In the genomic region with DNA sequence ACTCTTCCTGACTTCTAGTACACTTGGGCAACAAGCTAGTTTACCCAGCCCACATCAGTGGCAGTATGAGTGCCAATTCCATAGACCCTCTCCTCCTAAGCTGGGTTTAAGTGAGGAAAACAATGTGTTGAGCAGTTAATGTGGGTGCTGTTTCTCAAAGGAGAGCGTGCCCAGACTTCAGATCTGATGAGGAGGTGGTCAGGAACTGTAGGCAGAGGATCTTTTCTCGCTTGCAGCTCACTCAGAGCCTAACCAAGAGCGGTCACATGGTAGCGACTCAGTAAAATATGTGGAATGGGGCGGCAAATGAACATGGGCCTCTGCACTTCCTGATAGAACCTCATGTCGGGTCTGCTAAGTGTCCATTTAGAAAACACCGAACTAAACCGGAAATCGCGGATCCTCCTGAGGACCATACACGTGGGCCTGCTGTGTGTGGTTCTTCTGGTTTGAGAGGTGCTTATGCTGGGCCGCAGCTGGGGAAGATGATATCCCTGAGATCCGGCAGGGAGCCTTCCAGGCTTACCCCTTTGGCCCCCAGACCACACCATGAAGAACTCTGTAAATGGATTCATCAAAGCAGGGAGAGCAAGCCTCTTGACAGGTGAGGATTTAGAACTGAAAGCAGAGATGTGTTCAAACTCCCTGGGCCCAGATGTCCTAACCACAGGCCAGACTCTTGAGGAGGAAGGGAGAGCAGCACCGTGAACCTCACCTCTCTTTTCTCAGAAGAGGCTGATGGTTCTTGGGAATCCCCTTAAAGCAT, we compare ENCODE assay signal across 23 mouse cellular contexts.
DNase-seq lines count a peak whose midpoint lies in the region; ATAC-seq lines count a peak whose summit lies in the region.
"Had no signal": no experiment of that assay in that cellular context is flagged by ENCODE, and none has a peak within 500 bp of the region (broad histone marks: within the 10 kb centered on the region; RNA-seq: fewer than 3 reads in every experiment).

No protein-coding gene starts in this region.

- peak; percentile 68 for DNase-seq in heart, adult 11 months
- DNase-seq in heart, postnatal 36 days: no peak
- DNase-seq in urinary bladder, postnatal 10 days (ENCODE audit: low spot score): peak; percentile 7
- DNase-seq in urinary bladder, postnatal 36 days (ENCODE audit: low spot score in 2 of 2): no peak
- DNase-seq in embryonic facial prominence, embryonic 14.5 days (ENCODE audit: low spot score): peak; percentile 32
- DNase-seq in cerebellum, postnatal 14 days: no peak
- DNase-seq in left cerebral cortex, postnatal 10 days (ENCODE audit: extremely low spot score in 1 of 2, low spot score in 2 of 2): no peak
- DNase-seq: adrenal gland, postnatal 14 days; cerebellum, adult 8-10 months; gastrocnemius, postnatal 14 days; heart, adult 18-20 months; heart, postnatal 14 days; kidney, adult 8-10 months; right cerebral cortex, adult 18-20 months; right cerebral cortex, postnatal 4 days; thymus, postnatal 14 days had no signal

- H3K4me3 ChIP-seq in embryonic facial prominence, embryonic 14.5 days (ENCODE audit: low read depth, low read length): no peak overlapping the region
- H3K4me3 ChIP-seq: forebrain, embryonic 13.5 days; heart, embryonic 13.5 days; hindbrain, embryonic 13.5 days; neural tube, embryonic 15.5 days had no signal

- no peaks in the 10 kb centered on the region for H3K27me3 ChIP-seq in embryonic facial prominence, embryonic 14.5 days (replicated peaks; ENCODE audit: control insufficient read depth, insufficient read depth, low read length)
- H3K27me3 ChIP-seq: forebrain, embryonic 13.5 days; heart, embryonic 13.5 days; hindbrain, embryonic 13.5 days; neural tube, embryonic 15.5 days had no signal

- no peak overlapping the region for H3K4me2 ChIP-seq in embryonic facial prominence, embryonic 14.5 days (ENCODE audit: low read depth, low read length)
- H3K4me2 ChIP-seq: forebrain, embryonic 13.5 days; heart, embryonic 13.5 days; hindbrain, embryonic 13.5 days; midbrain, embryonic 11.5 days; neural tube, embryonic 15.5 days had no signal

- H3K4me1 ChIP-seq in embryonic facial prominence, embryonic 14.5 days (ENCODE audit: control insufficient read depth, insufficient read depth, low read length): peaks cover 9% of the 10 kb centered on the region
- H3K4me1 ChIP-seq: forebrain, embryonic 13.5 days; hindbrain, embryonic 13.5 days had no signal

- WGBS in embryonic facial prominence, embryonic 14.5 days: 61% methylated on average over 14 of the region's 14 CpGs

- intact Hi-C loops in heart, postnatal 36 days (cut with DNase I): loop anchor here (10.0 kb wide), 1 partner anchor 605 kb away; no protein-coding TSS in a partner anchor
- intact Hi-C loops in left cerebral cortex, postnatal 10 days (cut with DNase I): no loop called here

- ATAC-seq in embryonic facial prominence, embryonic 14.5 days (ENCODE audit: low read depth): peak; percentile 70
- ATAC-seq in megakaryocyte, adult 5-6 weeks (ENCODE audit: poor library complexity, severe bottlenecking): no peak
- ATAC-seq: forebrain, embryonic 13.5 days had no signal

- H3K9ac ChIP-seq in embryonic facial prominence, embryonic 14.5 days (ENCODE audit: low read depth, low read length): no peak overlapping the region
- H3K9ac ChIP-seq: forebrain, embryonic 13.5 days; heart, embryonic 13.5 days; hindbrain, embryonic 13.5 days; neural tube, embryonic 15.5 days had no signal

- no peaks in the 10 kb centered on the region for H3K9me3 ChIP-seq in embryonic facial prominence, embryonic 14.5 days (ENCODE audit: control insufficient read depth, low read length)
- H3K9me3 ChIP-seq: forebrain, embryonic 13.5 days; heart, embryonic 13.5 days; hindbrain, embryonic 13.5 days; neural tube, embryonic 15.5 days had no signal

- no peak overlapping the region for H3K27ac ChIP-seq in embryonic facial prominence, embryonic 14.5 days (replicated peaks; ENCODE audit: low read depth, low read length)
- H3K27ac ChIP-seq: forebrain, embryonic 13.5 days; heart, embryonic 13.5 days; hindbrain, embryonic 13.5 days; macrophage; neural tube, embryonic 15.5 days had no signal

- H3K36me3 ChIP-seq in embryonic facial prominence, embryonic 14.5 days (ENCODE audit: control insufficient read depth, insufficient read depth, low read length): no peaks in the 10 kb centered on the region
- H3K36me3 ChIP-seq: heart, embryonic 13.5 days; hindbrain, embryonic 13.5 days; neural tube, embryonic 15.5 days had no signal

Comparison
In these comparisons a context has a peak if more than half of its experiments do, and no peak if none do; other contexts are left out.
1. DNase-seq: peak in heart, adult 11 months (single experiment), urinary bladder, postnatal 10 days (single experiment) and embryonic facial prominence, embryonic 14.5 days (single experiment); none in heart, postnatal 36 days (0 of 2), urinary bladder, postnatal 36 days (0 of 2), cerebellum, postnatal 14 days (0 of 2) and left cerebral cortex, postnatal 10 days (0 of 2).